Mouse (Mus musculus) bone marrow, adult 2 months (tissue): ENCODE results near the gene Nav1. TPM values are rescaled to one million over a fixed set of nuclear protein-coding genes. Genes with fewer than 3 reads are reported as not detected.

Source experiments
- H3K27ac ChIP-seq: fragments of 200-500 bp; 2 replicates; pipeline ENCODE4 v1.5.1; 2012; ENCODE audit warnings: low read depth, mild to moderate bottlenecking, control low read depth, inconsistent platforms, low read length; ENCODE audit not compliant: control insufficient read depth, poor library complexity, insufficient read depth
- H3K4me1 ChIP-seq: fragments of 200-500 bp; 2 replicates; pipeline ENCODE4 v1.6.1; 2011; ENCODE audit warnings: low read length; ENCODE audit not compliant: control insufficient read depth, insufficient read depth
- H3K4me3 ChIP-seq: fragments of 200-500 bp; replicated peaks from 2 replicates; pipeline ENCODE3; 2011; ENCODE audit warnings: mild to moderate bottlenecking, low read depth, low read length, control low read depth; ENCODE audit not compliant: control insufficient read depth
- CTCF ChIP-seq: fragments of 200-500 bp; IDR thresholded peaks from 2 replicates; pipeline ENCODE4 v1.5.1; 2011; ENCODE audit warnings: low read length, control low read depth; ENCODE audit not compliant: control insufficient read depth, insufficient read depth
- POLR2A ChIP-seq: fragments of 200-500 bp; IDR thresholded peaks from 2 replicates; pipeline ENCODE4 v1.6.1; 2011; ENCODE audit warnings: low read depth, mild to moderate bottlenecking, control low read depth, low read length, borderline replicate concordance; ENCODE audit not compliant: control insufficient read depth
- WGBS: fragments of 180-500 bp; shearing (Covaris S2); methylation state at CpG from one replicate; pipeline ENCODE4 v1.1.7; 2018; 5-methylcytosine and 5-hydroxymethylcytosine counted together
- polyA plus RNA-seq: library from polyadenylated mRNA; stranded (reverse); fragments of >200 nt; gene quantifications from 2 replicates; pipeline ENCODE4 v1.2.4, GENCODE M21; 2011; ENCODE audit warnings: low replicate concordance; ENCODE audit not compliant: missing spikeins, insufficient read depth, insufficient read length

Gene Nav1
- polyA plus RNA-seq, 1 experiment = 22.7 TPM

DNA sequence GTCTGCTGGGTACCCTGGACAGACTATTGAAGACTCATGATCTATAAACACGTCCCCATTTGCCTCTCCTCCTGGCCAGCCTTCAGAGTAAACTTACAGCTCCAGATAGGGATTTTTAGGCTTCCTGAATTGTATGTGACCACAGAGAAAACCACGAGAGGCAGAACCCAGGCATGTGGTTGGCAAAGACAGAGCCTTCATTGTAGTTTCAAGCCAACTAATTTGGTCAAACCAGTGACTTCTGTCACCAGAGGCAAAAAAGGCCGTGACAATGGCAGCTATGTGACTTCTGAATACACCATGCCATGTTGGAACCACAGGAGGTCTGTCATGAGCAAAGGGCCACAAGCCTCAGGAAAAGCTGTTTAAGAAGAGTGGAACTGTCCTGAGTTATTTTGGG, 18.6 kb upstream of the Nav1 start:
- Histone ChIP-seq H3K4me1 (no peaks in the 10 kb centered on the region; the same call in 1 of the 2 replicates), H3K4me3 (no peak overlapping the region), H3K27ac (no peak overlapping the region)
- 15% methylated on average over 3 of the region's 3 CpGs for WGBS
- TF ChIP-seq POLR2A (no peak), CTCF (no peak)

DNA sequence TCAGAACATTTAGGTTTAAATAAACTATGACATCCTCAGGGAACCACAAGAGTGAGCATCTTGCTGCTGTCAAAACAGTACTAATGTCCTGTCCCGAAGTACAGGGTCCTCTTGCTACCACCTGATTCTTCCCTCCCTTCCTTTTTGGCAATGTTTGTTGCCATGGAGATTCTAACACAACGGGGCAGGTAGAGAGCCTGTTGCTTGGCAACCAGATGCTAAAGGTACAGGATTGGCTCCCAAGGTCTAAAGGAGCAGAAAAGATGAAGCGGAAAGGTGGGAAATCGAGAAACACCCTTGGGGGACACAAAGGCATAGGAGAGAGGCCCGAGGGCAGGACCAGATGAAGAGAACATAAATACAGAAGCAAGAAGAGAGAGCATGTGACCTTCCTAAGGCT, 17.6 kb upstream of the Nav1 start:
- WGBS = 68% methylated on average over 5 of the region's 5 CpGs
- peaks cover 1% of the 10 kb centered on the region; the same call in 1 of the 2 replicates for H3K4me1 ChIP-seq

DNA sequence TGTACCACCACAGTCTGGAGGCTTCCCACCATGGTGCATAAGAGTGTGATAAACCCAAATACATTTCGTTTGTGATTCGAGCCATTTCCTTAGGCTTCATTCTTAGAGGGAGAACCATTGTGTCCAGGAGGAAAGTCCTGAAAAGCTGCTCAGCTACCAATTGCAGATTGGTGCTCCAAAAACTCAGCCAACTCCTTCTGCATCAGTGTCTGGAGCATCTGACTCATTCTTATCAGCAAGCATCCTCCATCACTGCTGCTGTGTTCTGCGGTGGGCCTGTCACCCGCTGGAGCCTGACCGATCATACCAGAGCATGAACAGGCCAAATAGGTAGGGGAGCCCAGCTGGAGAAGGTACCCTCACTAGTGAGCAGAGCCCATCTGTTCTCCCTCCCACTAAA, 16.0 kb upstream of the Nav1 start:
- H3K27ac ChIP-seq = no peak overlapping the region
- no peak overlapping the region for H3K4me3 ChIP-seq
- H3K4me1 ChIP-seq = peaks cover 3% of the 10 kb centered on the region; the same call in 1 of the 2 replicates
- 78% methylated on average over 5 of the region's 5 CpGs for WGBS
- TF ChIP-seq CTCF (no peak), POLR2A (no peak)

More for the DNA sequence above, 17.6 kb upstream of the Nav1 start:
- no peak overlapping the region for H3K27ac ChIP-seq
- TF ChIP-seq POLR2A (no peak), CTCF (no peak)
- no peak overlapping the region for H3K4me3 ChIP-seq

DNA sequence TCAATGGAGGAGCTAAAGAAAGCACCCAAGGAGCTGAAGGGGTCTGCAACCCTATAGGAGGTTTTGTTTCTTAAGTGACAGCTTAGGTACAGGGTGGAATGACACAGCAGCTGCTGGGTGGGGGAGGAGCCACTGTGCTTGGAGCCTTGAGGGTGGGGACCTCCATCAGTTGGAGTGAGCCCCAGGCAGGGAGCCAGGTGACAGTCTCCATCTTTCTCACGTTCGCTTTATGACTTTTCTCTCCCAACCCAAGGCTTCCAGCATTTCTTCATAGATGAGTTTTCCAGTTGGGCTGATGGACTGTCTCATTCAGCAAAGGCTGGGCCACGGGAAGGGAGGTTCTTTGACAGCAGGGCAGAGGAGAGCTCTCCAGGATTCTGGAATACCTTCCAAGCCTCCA, 14.2 kb upstream of the Nav1 start:
- H3K4me1 ChIP-seq = peaks cover 4% of the 10 kb centered on the region; the same call in 1 of the 2 replicates
- no peak overlapping the region for H3K27ac ChIP-seq
- no peak overlapping the region for H3K4me3 ChIP-seq
- 72% methylated on average over 3 of the region's 3 CpGs for WGBS
- TF ChIP-seq CTCF (no peak), POLR2A (no peak)

DNA sequence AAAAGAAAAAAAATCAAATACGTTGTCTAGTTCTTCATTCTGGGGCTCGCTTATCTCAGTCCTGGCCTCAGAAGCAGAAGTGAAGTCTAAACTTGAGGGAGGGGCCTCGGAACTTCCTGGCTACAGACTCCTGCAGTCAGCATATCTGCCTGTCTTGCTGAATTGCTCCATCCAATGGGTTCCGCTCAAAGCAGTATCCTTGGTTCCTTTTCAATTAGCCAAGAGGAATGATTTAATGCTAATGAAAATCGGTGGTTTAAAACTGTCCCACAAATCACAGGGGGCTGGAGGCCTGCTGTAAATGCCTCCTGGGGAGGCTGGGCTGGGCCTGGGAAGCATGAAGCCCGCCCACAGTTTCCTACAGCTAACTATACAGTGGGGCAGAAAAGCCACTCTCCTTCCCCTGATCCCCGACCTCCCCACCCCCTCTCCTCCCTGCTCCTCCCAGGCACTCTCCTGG, 12.9 kb upstream of the Nav1 start:
- no peak overlapping the region for H3K4me3 ChIP-seq
- H3K4me1 ChIP-seq = peaks cover 4% of the 10 kb centered on the region; the same call in 1 of the 2 replicates
- TF ChIP-seq CTCF = no peak
- TF ChIP-seq POLR2A = no peak
- whole genome bisulfite sequencing = 4% methylated on average over 7 of the region's 7 CpGs
- H3K27ac ChIP-seq = peak overlapping the region; percentile 9; the same call in 1 of the 2 replicates

DNA sequence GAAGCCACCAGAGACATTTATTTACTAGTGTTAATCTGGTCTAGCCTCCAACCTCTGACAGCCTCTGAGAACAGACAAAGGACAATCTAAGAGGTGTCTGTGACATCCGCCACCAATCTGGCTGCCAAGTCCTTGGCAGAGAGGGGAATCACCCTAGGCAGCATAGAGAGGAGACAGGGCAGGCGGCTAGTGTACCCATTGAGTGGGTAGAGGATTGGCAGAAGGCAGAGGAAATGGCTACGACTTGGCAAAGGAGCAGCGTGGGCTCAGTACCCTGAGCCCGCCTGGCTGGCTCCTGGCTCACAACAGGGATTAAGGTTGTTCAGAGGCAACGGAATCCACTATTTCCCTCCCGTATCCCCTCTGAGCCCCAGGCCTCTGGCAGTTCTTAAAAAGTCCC, 12.0 kb upstream of the Nav1 start:
- 72% methylated on average over 7 of the region's 7 CpGs for WGBS
- Histone ChIP-seq H3K4me3 (no peak overlapping the region), H3K4me1 (peaks cover 4% of the 10 kb centered on the region; the same call in 1 of the 2 replicates), H3K27ac (peak overlapping the region; percentile 59; the same call in 1 of the 2 replicates)
- TF ChIP-seq POLR2A (no peak), CTCF (no peak)

DNA sequence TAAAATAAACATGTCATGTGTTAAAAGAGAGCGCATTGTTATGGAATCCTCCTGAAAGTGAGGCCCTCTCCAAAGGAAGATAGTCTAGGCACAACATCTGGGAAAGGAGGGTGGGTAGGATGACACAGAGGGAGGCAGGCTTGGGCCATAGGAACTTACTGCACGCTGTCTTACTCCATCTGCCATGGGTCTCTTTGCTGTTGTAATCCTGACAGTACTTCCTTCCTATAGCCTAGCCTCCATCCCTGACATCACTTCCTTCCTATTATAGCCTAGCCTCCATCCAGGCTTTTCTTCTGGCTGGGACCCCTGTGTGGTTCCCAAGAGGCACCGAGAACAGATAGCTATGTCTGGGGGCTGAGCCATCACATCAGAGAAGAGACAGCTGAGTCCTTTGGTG, 10.2 kb upstream of the Nav1 start:
- WGBS = 75% methylated on average over 3 of the region's 3 CpGs
- peaks cover 4% of the 10 kb centered on the region; the same call in 1 of the 2 replicates for H3K4me1 ChIP-seq
- TF ChIP-seq CTCF (no peak), POLR2A (no peak)
- no peak overlapping the region for H3K27ac ChIP-seq
- H3K4me3 ChIP-seq = no peak overlapping the region

DNA sequence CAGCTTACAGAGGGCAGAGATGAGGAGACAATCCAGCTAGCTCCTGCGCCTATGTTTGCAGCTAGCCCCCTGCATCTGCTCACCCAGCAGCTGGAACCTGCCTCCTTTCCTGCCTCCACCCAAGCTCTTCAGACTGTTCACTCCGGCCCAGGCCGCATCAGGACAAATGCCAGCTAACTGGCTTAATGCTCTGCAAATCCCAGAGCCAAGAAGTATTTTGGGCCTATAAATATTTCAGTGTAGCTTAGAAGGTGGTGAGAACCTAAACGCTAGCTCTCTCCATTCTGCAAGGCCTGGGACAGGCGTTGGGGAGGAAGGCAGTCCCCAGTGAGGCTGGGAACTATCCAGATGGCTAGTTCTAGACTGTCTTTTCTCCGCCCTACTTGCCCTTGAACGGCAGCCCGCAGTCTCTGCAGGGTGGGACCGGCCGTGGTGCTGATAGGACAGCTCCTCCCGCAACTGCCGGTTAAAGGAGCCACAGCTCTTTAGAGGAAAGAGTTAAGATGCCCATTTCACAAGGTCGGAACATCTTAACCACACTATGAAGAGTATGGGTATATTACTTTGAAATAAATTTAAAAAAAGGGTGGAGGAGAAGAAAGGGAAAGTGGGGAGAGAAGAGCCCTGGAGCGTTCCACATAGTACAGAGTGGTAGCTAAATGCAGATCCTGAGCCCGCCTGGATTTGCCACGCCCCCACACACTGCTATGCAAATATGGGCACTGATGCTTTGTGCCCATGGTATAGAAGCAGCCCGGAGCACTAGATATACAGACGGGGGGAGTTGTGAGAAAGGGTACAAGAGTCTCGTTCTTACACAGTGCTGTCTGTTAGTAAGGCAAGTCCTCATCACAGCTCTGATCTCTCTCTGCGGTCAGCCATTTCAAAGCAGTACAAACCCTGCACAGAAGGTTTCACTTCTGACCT, 8.9 kb upstream of the Nav1 start:
- no peak overlapping the region for H3K27ac ChIP-seq
- no peak overlapping the region for H3K4me3 ChIP-seq
- WGBS = 28% methylated on average over 20 of the region's 20 CpGs
- TF ChIP-seq CTCF (no peak), POLR2A (no peak)
- peaks cover 4% of the 10 kb centered on the region; the same call in 1 of the 2 replicates for H3K4me1 ChIP-seq
